Mouse (Mus musculus): ENCODE measurements around the gene Slc26a1. TPM values are rescaled to one million over a fixed set of nuclear protein-coding genes. Genes with fewer than 3 reads are reported as not detected.

Gene Slc26a1
- polyA plus RNA-seq, 1 experiment from 2014 or later, result 0.22 TPM

DNA sequence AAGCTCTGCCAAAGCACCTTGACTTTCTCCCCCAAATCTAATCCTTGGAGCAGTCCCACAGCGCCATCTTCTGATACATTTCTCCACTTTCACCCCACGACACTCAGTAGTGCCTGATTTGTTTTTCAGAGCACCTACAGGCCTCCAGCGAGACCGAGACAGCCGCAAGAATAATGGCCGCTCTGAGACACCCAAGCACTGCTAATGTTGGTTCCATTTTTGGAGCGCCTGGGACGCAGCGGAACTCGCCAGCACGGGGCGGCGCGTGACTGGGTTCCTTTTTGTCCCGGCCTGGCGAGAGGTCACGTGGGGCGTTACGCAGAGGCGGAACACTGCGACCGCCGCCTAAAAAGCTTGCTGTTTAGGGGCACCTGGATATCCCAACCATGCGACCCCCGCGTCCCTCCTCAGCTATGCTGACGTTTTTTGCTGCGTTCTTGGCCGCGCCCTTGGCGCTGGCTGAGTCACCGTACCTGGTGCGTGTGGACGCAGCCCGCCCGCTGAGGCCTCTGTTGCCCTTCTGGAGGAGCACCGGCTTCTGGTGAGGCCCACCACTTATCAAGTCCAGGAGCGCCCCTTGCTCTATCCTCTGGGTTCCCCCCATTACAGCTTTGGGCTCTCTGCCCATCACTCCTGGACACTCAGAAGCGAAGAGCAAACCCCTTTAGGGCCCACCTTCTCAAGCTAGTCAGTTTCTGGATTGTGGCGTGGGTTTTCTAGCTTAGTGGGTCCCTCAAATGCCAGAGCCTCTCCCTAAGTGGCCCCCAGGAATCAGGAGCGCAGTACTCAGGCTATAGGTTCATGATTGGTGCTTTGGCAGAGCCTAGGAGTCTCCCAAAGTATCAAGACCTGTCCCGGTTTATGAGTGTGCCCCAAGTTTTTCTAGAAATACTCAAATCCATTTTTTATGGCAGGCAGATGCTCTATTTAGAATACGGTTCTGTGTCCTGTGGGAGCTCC lies 6.1 kb downstream of the Slc26a1 start, which contains the start of gene Dgkq:
TSS of gene Dgkq (minus strand) at position 696 of the 960 bp plus-strand sequence.
- ATAC-seq (ENCODE audit: low FRiP score, low TSS enrichment) (peak; percentile 90), DNase-seq (ENCODE audit: low spot score) (peak; percentile 85)
- Histone ChIP-seq H3K27me3 (ENCODE audit: control insufficient read depth, insufficient read depth, low read length) (no peaks in the 10 kb centered on the region), H3K4me2 (replicated peaks; ENCODE audit: low read depth) (peak within 1 kb of the TSS; percentile 82), H3K4me1 (replicated peaks; ENCODE audit: control insufficient read depth, insufficient read depth) (peaks cover 7% of the 10 kb centered on the region; the same call in 1 of the 2 replicates), H3K9ac (ENCODE audit: low read length) (peak within 1 kb of the TSS; percentile 84), H3K9me3 (ENCODE audit: control insufficient read depth, low read length) (no peaks in the 10 kb centered on the region), H3K27ac (replicated peaks) (peak within 1 kb of the TSS; percentile 90), H3K36me3 (ENCODE audit: control insufficient read depth, insufficient read depth, low read length) (peaks cover 7% of the 10 kb centered on the region; the same call in 1 of the 2 replicates), H3K4me3 (ENCODE audit: low read depth, low read length) (peak within 1 kb of the TSS; percentile 58)
- 4% methylated on average over 43 of the region's 43 CpGs for WGBS
- TF ChIP-seq EP300 (optimal IDR thresholded peaks at IDR 0.05), result no peak
- peak; percentile 89 for TF ChIP-seq CTCF (IDR thresholded peaks at IDR 0.05; ENCODE audit: low read depth)

DNA sequence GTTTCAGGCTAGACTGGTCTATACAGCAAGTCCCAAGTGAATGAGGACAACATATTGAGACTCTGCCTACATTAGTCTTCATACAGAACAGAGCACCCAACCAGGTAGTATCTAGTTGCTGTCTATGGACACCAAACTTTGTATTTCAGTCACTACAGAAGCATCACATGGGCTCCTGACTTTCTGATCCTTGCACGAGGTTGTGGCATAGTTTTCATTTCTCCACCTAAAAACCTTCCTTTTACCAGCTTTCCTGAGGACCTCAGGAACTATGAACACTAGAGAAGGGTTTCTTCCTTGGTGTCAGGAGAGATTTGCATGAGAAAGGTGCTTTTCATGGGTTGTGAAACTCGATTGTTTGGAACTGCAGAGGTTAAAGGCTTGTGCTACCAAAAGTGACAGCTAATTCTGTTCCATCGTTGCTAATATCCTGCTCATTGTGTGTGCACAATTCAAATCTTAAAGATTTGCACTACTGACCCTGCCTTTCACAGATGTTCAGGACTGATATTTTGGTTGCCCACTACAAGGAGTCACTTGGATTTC lies 6.9 kb downstream of the Slc26a1 start:
- TF ChIP-seq EP300 (optimal IDR thresholded peaks at IDR 0.05), result no peak
- TF ChIP-seq CTCF (IDR thresholded peaks at IDR 0.05; ENCODE audit: low read depth), result no peak
- Histone ChIP-seq H3K36me3 (ENCODE audit: control insufficient read depth, insufficient read depth, low read length) (peaks cover 7% of the 10 kb centered on the region; the same call in 1 of the 2 replicates), H3K4me2 (replicated peaks; ENCODE audit: low read depth) (peak overlapping the region; percentile 82), H3K4me1 (replicated peaks; ENCODE audit: control insufficient read depth, insufficient read depth) (peaks cover 7% of the 10 kb centered on the region; the same call in 1 of the 2 replicates), H3K4me3 (ENCODE audit: low read depth, low read length) (peak overlapping the region; percentile 58), H3K9ac (ENCODE audit: low read length) (peak overlapping the region; percentile 84; the same call in 1 of the 2 replicates), H3K27ac (replicated peaks) (peak overlapping the region; percentile 90), H3K27me3 (ENCODE audit: control insufficient read depth, insufficient read depth, low read length) (no peaks in the 10 kb centered on the region), H3K9me3 (ENCODE audit: control insufficient read depth, low read length) (no peaks in the 10 kb centered on the region)
- no peak for DNase-seq (ENCODE audit: low spot score)
- no peak for ATAC-seq (ENCODE audit: low FRiP score, low TSS enrichment)
- WGBS, result 12% methylated on average over 3 of the region's 3 CpGs

DNA sequence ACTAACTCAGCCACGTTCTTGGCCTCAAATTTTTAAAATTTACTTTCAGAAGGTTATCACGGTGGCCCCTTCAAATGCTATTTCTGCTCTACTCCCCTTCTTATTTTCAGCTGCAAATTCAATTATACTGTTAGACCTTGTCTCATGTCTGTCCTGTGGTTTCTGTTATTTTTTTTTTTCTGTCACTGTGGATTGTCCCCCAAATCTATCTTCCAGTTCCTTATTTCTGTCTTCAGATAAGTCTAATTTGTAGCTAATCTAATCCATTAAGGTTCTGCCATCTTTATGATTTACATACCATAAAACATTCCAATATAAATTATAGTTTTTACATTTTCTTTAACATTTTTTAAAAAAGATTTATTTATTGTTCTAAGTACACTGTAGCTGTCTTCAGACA lies 8.0 kb downstream of the Slc26a1 start:
- no peaks in the 10 kb centered on the region for H3K27me3 ChIP-seq (ENCODE audit: control insufficient read depth, insufficient read depth, low read length)
- H3K36me3 ChIP-seq (ENCODE audit: control insufficient read depth, insufficient read depth, low read length), result peaks cover 5% of the 10 kb centered on the region; the same call in 1 of the 2 replicates
- no peak for TF ChIP-seq EP300 (optimal IDR thresholded peaks at IDR 0.05)
- no peak for TF ChIP-seq CTCF (IDR thresholded peaks at IDR 0.05; ENCODE audit: low read depth)
- WGBS, result 67% methylated on average over 2 of the region's 2 CpGs
- no peaks in the 10 kb centered on the region for H3K9me3 ChIP-seq (ENCODE audit: control insufficient read depth, low read length)
- no peak overlapping the region for H3K4me2 ChIP-seq (replicated peaks; ENCODE audit: low read depth)
- H3K4me1 ChIP-seq (replicated peaks; ENCODE audit: control insufficient read depth, insufficient read depth), result peaks cover 7% of the 10 kb centered on the region; the same call in 1 of the 2 replicates
- no peak overlapping the region for H3K4me3 ChIP-seq (ENCODE audit: low read depth, low read length)
- no peak overlapping the region for H3K27ac ChIP-seq (replicated peaks)
- DNase-seq (ENCODE audit: low spot score), result no peak
- no peak for ATAC-seq (ENCODE audit: low FRiP score, low TSS enrichment)
- no peak overlapping the region for H3K9ac ChIP-seq (ENCODE audit: low read length)

DNA sequence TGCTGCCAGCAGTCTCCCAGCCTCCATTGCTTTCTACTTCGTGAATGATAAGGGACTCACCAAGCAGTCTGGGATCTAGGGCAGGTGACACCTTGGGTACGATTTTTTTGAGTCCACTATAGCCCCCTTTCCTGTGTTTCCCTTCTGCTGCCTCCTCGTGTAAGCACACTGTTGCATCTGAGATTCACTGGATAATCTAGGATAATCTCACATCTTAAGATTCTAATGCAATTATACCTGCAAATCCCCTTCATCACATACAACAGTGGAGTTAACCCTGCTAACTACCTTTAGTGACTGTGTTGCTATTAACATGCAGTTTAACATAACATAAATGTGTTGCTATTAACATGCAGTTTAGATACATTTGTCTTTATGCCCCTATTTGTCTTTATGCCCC lies 10.3 kb downstream of the Slc26a1 start:
- Histone ChIP-seq H3K36me3 (ENCODE audit: control insufficient read depth, insufficient read depth, low read length) (no peaks in the 10 kb centered on the region), H3K4me3 (ENCODE audit: low read depth, low read length) (no peak overlapping the region), H3K9me3 (ENCODE audit: control insufficient read depth, low read length) (no peaks in the 10 kb centered on the region), H3K4me1 (replicated peaks; ENCODE audit: control insufficient read depth, insufficient read depth) (peaks cover 8% of the 10 kb centered on the region), H3K4me2 (replicated peaks; ENCODE audit: low read depth) (no peak overlapping the region), H3K9ac (ENCODE audit: low read length) (no peak overlapping the region), H3K27me3 (ENCODE audit: control insufficient read depth, insufficient read depth, low read length) (no peaks in the 10 kb centered on the region), H3K27ac (replicated peaks) (no peak overlapping the region)
- DNase-seq (ENCODE audit: low spot score), result no peak
- ATAC-seq (ENCODE audit: low FRiP score, low TSS enrichment), result no peak
- no peak for TF ChIP-seq CTCF (IDR thresholded peaks at IDR 0.05; ENCODE audit: low read depth)
- TF ChIP-seq EP300 (optimal IDR thresholded peaks at IDR 0.05), result no peak
- 33% methylated on average over 3 of the region's 3 CpGs for WGBS

DNA sequence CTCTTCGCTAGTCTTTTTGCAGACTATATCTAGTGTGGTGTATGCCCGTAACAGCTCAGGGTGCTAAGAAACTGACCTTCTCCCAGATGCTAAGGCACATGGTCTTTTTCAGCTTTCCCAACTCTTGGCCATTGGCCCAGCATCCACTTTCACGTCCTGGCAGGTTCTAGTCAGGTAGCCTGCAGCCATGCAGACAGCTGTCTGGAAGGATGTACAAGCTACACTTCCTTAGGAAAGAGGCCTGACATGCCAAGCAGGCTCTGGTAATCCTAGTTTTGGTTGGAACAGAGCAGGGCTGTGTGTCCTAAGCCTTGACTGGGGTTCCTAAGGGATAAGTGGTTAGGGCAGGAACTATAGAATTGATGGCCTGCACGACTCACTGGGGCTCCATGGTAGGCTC lies 12.6 kb downstream of the Slc26a1 start:
- ATAC-seq (ENCODE audit: low FRiP score, low TSS enrichment), result no peak
- Histone ChIP-seq H3K9ac (ENCODE audit: low read length) (no peak overlapping the region), H3K9me3 (ENCODE audit: control insufficient read depth, low read length) (no peaks in the 10 kb centered on the region), H3K4me1 (replicated peaks; ENCODE audit: control insufficient read depth, insufficient read depth) (peaks cover 5% of the 10 kb centered on the region), H3K4me2 (replicated peaks; ENCODE audit: low read depth) (no peak overlapping the region), H3K36me3 (ENCODE audit: control insufficient read depth, insufficient read depth, low read length) (no peaks in the 10 kb centered on the region), H3K4me3 (ENCODE audit: low read depth, low read length) (no peak overlapping the region), H3K27ac (replicated peaks) (no peak overlapping the region), H3K27me3 (ENCODE audit: control insufficient read depth, insufficient read depth, low read length) (no peaks in the 10 kb centered on the region)
- DNase-seq (ENCODE audit: low spot score), result no peak
- 75% methylated on average over 4 of the region's 4 CpGs for WGBS
- TF ChIP-seq CTCF (IDR thresholded peaks at IDR 0.05; ENCODE audit: low read depth) (no peak), EP300 (optimal IDR thresholded peaks at IDR 0.05) (no peak)

Data from stomach, postnatal 0 days (tissue).